Mouse (Mus musculus): ENCODE measurements at regions not wholly inside any gene's neighbourhood (a gene's known extent, or its start where the extent isn't known, plus 50 kb on each side); places are given as distances from the start of the nearest gene placed in this dataset.

DNA sequence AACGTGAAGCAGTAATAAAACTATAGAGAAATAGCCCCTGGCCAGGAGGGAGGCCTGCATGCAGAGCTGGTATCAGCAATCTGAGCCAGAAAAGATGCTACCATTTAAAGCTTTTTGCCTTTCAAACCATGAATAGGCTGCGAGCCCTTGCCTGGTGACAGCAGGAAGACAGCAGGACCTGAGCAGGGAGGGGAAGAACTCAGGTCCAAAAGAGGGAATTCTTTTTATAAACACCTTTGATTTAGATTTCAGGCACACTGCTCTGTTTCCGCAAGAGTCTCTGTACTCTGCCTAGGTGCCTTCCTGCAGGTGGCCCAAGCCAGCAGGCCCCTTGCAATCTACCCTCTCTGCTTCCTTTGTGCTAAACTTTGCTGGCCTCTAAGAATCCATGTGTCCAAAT is 242.1 kb downstream of the Adgra3 start:
- no peak overlapping the region for H3K9ac ChIP-seq (ENCODE audit: control insufficient read depth, low read depth, low read length, poor library complexity, severe bottlenecking)
- DNase-seq (ENCODE audit: low read depth, low spot score): no peak
- no peak overlapping the region for H3K27ac ChIP-seq (ENCODE audit: control insufficient read depth, low read depth, low read length)
- H3K27me3 ChIP-seq (ENCODE audit: control insufficient read depth in 1 of 2, insufficient read depth in 2 of 2, low read length in 2 of 2): no peaks in the 10 kb centered on the region
- H3K79me2 ChIP-seq (ENCODE audit: control insufficient read depth, insufficient read depth, low read length, poor library complexity): no peaks in the 10 kb centered on the region
- no peaks in the 10 kb centered on the region for H3K36me3 ChIP-seq (ENCODE audit: control insufficient read depth in 1 of 2, insufficient read depth in 2 of 2, low read length in 2 of 2)
- TF ChIP-seq MEF2A (IDR thresholded peaks at IDR 0.05; ENCODE audit: extremely low read depth, insufficient replicate concordance, low read depth, low read length, poor library complexity, severe bottlenecking) (no peak), EP300 (IDR thresholded peaks at IDR 0.05; ENCODE audit: low read depth in 1 of 2, low read length in 2 of 2) (no peak), E2F4 (IDR thresholded peaks at IDR 0.05; ENCODE audit: borderline replicate concordance, low read depth, low read length) (no peak), CTCF (IDR thresholded peaks at IDR 0.05 in 2 of 3, conservative IDR thresholded peaks at IDR 0.05 in 1 of 3; ENCODE audit: control insufficient read depth in 1 of 3, insufficient read depth in 1 of 3, low read depth in 2 of 3, low read length in 3 of 3, poor library complexity in 1 of 3, severe bottlenecking in 1 of 3) (no peak)
- no peak overlapping the region for H3K4me3 ChIP-seq (ENCODE audit: control insufficient read depth in 1 of 2, insufficient read depth in 1 of 2, low read depth in 2 of 2, low read length in 2 of 2)
- no peaks in the 10 kb centered on the region for H3K4me1 ChIP-seq (ENCODE audit: control insufficient read depth in 1 of 2, insufficient read depth in 2 of 2, low read length in 2 of 2)
- no peaks in the 10 kb centered on the region for H3K9me3 ChIP-seq (replicated peaks; ENCODE audit: insufficient read depth, low read length)

DNA sequence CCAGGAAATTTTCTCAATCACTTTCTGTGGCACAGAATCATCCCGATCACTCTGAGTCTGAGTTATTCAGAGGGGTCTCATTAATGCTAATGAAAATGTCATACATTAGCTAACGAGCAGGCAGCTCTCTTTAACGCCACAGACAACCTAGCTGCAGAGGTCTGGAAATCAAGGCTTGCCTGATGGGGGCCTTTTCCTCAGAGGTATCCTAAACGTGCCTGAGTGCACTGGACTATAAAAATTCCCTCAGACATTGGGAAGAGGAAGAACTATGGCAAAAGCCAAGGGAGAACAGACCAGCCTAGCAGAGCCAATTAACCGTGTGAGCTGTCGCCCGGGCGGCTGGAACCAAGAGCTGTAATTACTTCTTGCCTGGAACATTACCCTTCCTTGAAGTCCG is 245.5 kb downstream of the Adgra3 start:
- H3K27me3 ChIP-seq (ENCODE audit: control insufficient read depth in 1 of 2, insufficient read depth in 2 of 2, low read length in 2 of 2): no peaks in the 10 kb centered on the region
- no peaks in the 10 kb centered on the region for H3K36me3 ChIP-seq (ENCODE audit: control insufficient read depth in 1 of 2, insufficient read depth in 2 of 2, low read length in 2 of 2)
- H3K9ac ChIP-seq (ENCODE audit: control insufficient read depth, low read depth, low read length, poor library complexity, severe bottlenecking): no peak overlapping the region
- no peak for DNase-seq (ENCODE audit: low read depth, low spot score)
- no peaks in the 10 kb centered on the region for H3K4me1 ChIP-seq (ENCODE audit: control insufficient read depth in 1 of 2, insufficient read depth in 2 of 2, low read length in 2 of 2)
- TF ChIP-seq NRF1 (IDR thresholded peaks at IDR 0.05; ENCODE audit: insufficient read depth, low read depth, low read length, poor library complexity, severe bottlenecking) (no peak), ELF1 (IDR thresholded peaks at IDR 0.05; ENCODE audit: low read depth, low read length) (no peak), MEF2A (IDR thresholded peaks at IDR 0.05; ENCODE audit: extremely low read depth, insufficient replicate concordance, low read depth, low read length, poor library complexity, severe bottlenecking) (no peak), CHD1 (IDR thresholded peaks at IDR 0.05; ENCODE audit: low read depth, low read length) (no peak), NELFE (IDR thresholded peaks at IDR 0.05; ENCODE audit: low read depth, low read length) (no peak), USF2 (IDR thresholded peaks at IDR 0.05; ENCODE audit: borderline replicate concordance in 1 of 2, insufficient read depth in 1 of 2, low read depth in 1 of 2, low read length in 2 of 2) (no peak), MXI1 (IDR thresholded peaks at IDR 0.05; ENCODE audit: low read depth, low read length) (no peak), POLR2A (IDR thresholded peaks at IDR 0.05; ENCODE audit: control insufficient read depth in 1 of 2, insufficient read depth in 1 of 2, low read depth in 1 of 2, low read length in 2 of 2, poor library complexity in 1 of 2) (no peak), GABPA (IDR thresholded peaks at IDR 0.05; ENCODE audit: low read depth, low read length) (no peak), ZKSCAN1 (IDR thresholded peaks at IDR 0.05; ENCODE audit: low read depth, low read length) (no peak), MYC (IDR thresholded peaks at IDR 0.05; ENCODE audit: low read depth, low read length) (no peak), MAZ (IDR thresholded peaks at IDR 0.05; ENCODE audit: low read depth, low read length) (no peak), ZC3H11A (IDR thresholded peaks at IDR 0.05; ENCODE audit: low read depth, low read length) (no peak), E2F4 (IDR thresholded peaks at IDR 0.05; ENCODE audit: borderline replicate concordance, low read depth, low read length) (no peak), CTCF (IDR thresholded peaks at IDR 0.05 in 2 of 3, conservative IDR thresholded peaks at IDR 0.05 in 1 of 3; ENCODE audit: control insufficient read depth in 1 of 3, insufficient read depth in 1 of 3, low read depth in 2 of 3, low read length in 3 of 3, poor library complexity in 1 of 3, severe bottlenecking in 1 of 3) (no peak), ETS1 (IDR thresholded peaks at IDR 0.05; ENCODE audit: low read depth, low read length) (no peak), BHLHE40 (IDR thresholded peaks at IDR 0.05; ENCODE audit: borderline replicate concordance, low read depth, low read length) (no peak), SMC3 (IDR thresholded peaks at IDR 0.05; ENCODE audit: low read depth, low read length) (no peak), TCF12 (IDR thresholded peaks at IDR 0.05; ENCODE audit: low read depth, low read length) (no peak)
- no peak overlapping the region for H3K4me3 ChIP-seq (ENCODE audit: control insufficient read depth in 1 of 2, insufficient read depth in 1 of 2, low read depth in 2 of 2, low read length in 2 of 2)
- H3K79me2 ChIP-seq (ENCODE audit: control insufficient read depth, insufficient read depth, low read length, poor library complexity): no peaks in the 10 kb centered on the region
- H3K9me3 ChIP-seq (replicated peaks; ENCODE audit: insufficient read depth, low read length): no peaks in the 10 kb centered on the region
- no peak overlapping the region for H3K27ac ChIP-seq (ENCODE audit: control insufficient read depth, low read depth, low read length)

Measured in MEL (cell line).